Mouse (Mus musculus) lung, postnatal 0 days (tissue): ENCODE results near the gene Pus3. TPM values are rescaled to one million over a fixed set of nuclear protein-coding genes. Genes with fewer than 3 reads are reported as not detected.

Experiments
- ATAC-seq: fragments of 200-750 bp; cut with Nextera tagmentation; 2 replicates; pipeline ENCODE4 v1.8.0; 2017; ENCODE audit warnings: moderate library complexity
- DNase-seq: peaks from one replicate; pipeline ENCODE4 v3.0.0-alpha.2; 2016; ENCODE audit warnings: low spot score
- H3K27ac ChIP-seq: fragments of 300-500 bp; sonication (generic); 2 replicates; pipeline ENCODE4 v1.5.1; 2014; ENCODE audit warnings: antibody characterized with exemption, mild to moderate bottlenecking, low read length, mixed read lengths
- H3K27me3 ChIP-seq: fragments of 300-500 bp; sonication (generic); replicated peaks from 2 replicates; pipeline ENCODE4 v1.6.1; 2014; ENCODE audit warnings: low read length, mixed read lengths; ENCODE audit not compliant: insufficient read depth
- H3K36me3 ChIP-seq: fragments of 300-500 bp; sonication (generic); 2 replicates; pipeline ENCODE4 v1.6.1; 2014; ENCODE audit warnings: low read length, mixed read lengths; ENCODE audit not compliant: insufficient read depth
- H3K4me1 ChIP-seq: fragments of 300-500 bp; sonication (generic); 2 replicates; pipeline ENCODE4 v1.6.1; 2014; ENCODE audit warnings: antibody characterized with exemption, low read depth, low read length, mixed read lengths; ENCODE audit not compliant: insufficient read depth
- H3K4me2 ChIP-seq: fragments of 300-500 bp; sonication (generic); replicated peaks from 2 replicates; pipeline ENCODE4 v1.6.1; 2014; ENCODE audit warnings: low read depth, mild to moderate bottlenecking, low read length, moderate library complexity, mixed read lengths
- H3K4me3 ChIP-seq: fragments of 300-500 bp; sonication (generic); 2 replicates; pipeline ENCODE4 v1.5.1; 2014; ENCODE audit warnings: low read depth, low read length
- H3K9ac ChIP-seq: fragments of 300-500 bp; sonication (generic); replicated peaks from 2 replicates; pipeline ENCODE4 v1.6.1; 2014; ENCODE audit warnings: low read depth, mild to moderate bottlenecking
- H3K9me3 ChIP-seq: fragments of 300-500 bp; sonication (generic); 2 replicates; pipeline ENCODE4 v1.6.1; 2016; ENCODE audit warnings: low read length, mixed read lengths
- CTCF ChIP-seq: IDR thresholded peaks from 2 replicates; pipeline ENCODE4 v1.5.1; 2016; ENCODE audit warnings: antibody characterized with exemption, mild to moderate bottlenecking
- EP300 ChIP-seq: IDR thresholded peaks from 2 replicates; pipeline ENCODE4 v1.6.1; 2016; ENCODE audit warnings: antibody characterized with exemption, mild to moderate bottlenecking, control low read depth
- WGBS: fragments of 180-500 bp; shearing (Covaris S2); extraction: QIAGEN DNeasy Blood & Tissue Kit; methylation state at CpG from one replicate; pipeline ENCODE4 v1.1.7; 2014; 5-methylcytosine and 5-hydroxymethylcytosine counted together
- polyA plus RNA-seq: library from polyadenylated mRNA; unstranded; fragments of >200 nt; fragmentation: Nextera tagmentation; extraction: Ambion mirVana; gene quantifications from 2 replicates; pipeline ENCODE4 v1.2.1, GENCODE M21; 2015

Gene Pus3
- polyA plus RNA-seq, 1 experiment from 2014 or later, result 7.3 TPM

DNA sequence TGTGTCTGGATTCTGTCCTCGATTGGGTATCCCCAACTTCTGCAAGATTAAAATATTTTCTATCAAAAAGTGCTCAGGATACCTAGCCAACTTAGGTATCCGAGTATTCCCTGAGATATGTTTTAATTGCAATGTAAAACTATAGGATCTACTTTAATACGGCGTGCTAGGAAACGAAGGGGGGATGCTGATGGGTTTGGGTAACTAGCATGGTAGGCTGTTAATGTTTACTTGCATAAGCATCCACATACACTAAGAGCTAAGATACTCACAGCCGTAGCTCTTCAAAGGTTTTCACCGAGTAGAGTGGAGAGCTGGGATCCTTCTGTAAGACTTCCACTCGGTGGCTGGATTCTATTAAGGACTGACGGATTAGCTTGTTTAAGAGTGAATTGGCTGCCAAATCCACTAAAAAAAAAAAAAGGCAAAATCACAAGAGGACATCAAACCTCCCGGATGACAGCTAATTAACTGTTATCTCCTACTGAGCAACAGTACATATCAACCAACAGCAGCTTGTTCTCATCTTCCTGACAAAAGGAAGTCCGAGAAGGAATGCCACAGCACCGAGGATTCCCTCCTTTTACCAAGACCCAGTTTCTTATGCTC is 1.8 kb upstream of the Pus3 start:
- DNase-seq, result peak; percentile 50
- no peak overlapping the region for H3K4me2 ChIP-seq
- no peak overlapping the region for H3K27ac ChIP-seq
- no peak overlapping the region for H3K4me3 ChIP-seq
- TF ChIP-seq CTCF (no peak), EP300 (no peak)
- no peaks in the 10 kb centered on the region for H3K9me3 ChIP-seq
- H3K4me1 ChIP-seq, result peaks cover 14% of the 10 kb centered on the region; the same call in 1 of the 2 replicates
- no peaks in the 10 kb centered on the region for H3K36me3 ChIP-seq
- ATAC-seq, result peak; percentile 32; the same call in 1 of the 2 replicates
- H3K27me3 ChIP-seq, result no peaks in the 10 kb centered on the region
- no peak overlapping the region for H3K9ac ChIP-seq
- WGBS, result 46% methylated on average over 12 of the region's 12 CpGs

GRCm38 (mm10) chr9:35559009-35559890 is 855 bp downstream of the Pus3 start:
- Histone ChIP-seq H3K4me1 (peaks cover 14% of the 10 kb centered on the region; the same call in 1 of the 2 replicates), H3K4me2 (peak overlapping the region; percentile 99), H3K9ac (peak overlapping the region; percentile 44), H3K4me3 (peak overlapping the region; percentile 70), H3K27me3 (no peaks in the 10 kb centered on the region), H3K9me3 (no peaks in the 10 kb centered on the region), H3K36me3 (no peaks in the 10 kb centered on the region), H3K27ac (0 out of 2 replicates have a peak overlapping the region, but pooled peaks have one; percentile 32)
- DNase-seq (peak; percentile 90), ATAC-seq (peak; percentile 92)
- TF ChIP-seq EP300, result no peak
- TF ChIP-seq CTCF, result no peak
- under 1% methylated on average over 31 of the region's 31 CpGs for WGBS

DNA sequence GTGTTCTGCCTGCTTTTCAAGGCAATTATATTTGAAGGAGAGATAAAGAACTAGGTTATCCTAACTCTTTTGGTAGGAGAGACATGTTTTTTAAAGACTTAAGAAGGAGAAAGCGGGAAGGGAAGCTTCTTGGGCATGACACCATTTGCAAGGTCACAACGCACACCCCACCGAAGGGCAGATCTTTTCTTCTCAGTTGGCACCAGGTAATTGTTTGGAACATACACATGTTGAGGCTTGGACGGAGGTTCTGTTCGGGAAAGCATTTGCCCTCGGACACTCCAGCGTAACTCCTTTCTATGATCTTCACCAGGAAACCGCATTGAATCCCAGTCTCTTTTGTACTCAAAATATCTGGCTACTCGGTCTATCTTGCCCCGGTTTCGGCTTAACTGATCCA is 2.7 kb downstream of the Pus3 start:
- WGBS, result 95% methylated on average over 11 of the region's 11 CpGs
- Histone ChIP-seq H3K4me1 (peaks cover 14% of the 10 kb centered on the region; the same call in 1 of the 2 replicates), H3K9me3 (no peaks in the 10 kb centered on the region), H3K4me3 (no peak overlapping the region), H3K36me3 (no peaks in the 10 kb centered on the region), H3K27ac (no peak overlapping the region), H3K9ac (no peak overlapping the region), H3K4me2 (no peak overlapping the region), H3K27me3 (no peaks in the 10 kb centered on the region)
- DNase-seq (no peak), ATAC-seq (no peak)
- TF ChIP-seq EP300, result no peak

GRCm38 (mm10) chr9:35561583-35561982 is 3.2 kb downstream of the Pus3 start:
- no peak overlapping the region for H3K4me2 ChIP-seq
- H3K27me3 ChIP-seq, result no peaks in the 10 kb centered on the region
- WGBS, result 76% methylated on average over 6 of the region's 6 CpGs
- peaks cover 14% of the 10 kb centered on the region; the same call in 1 of the 2 replicates for H3K4me1 ChIP-seq
- H3K27ac ChIP-seq, result no peak overlapping the region
- DNase-seq (no peak), ATAC-seq (no peak)
- no peak overlapping the region for H3K4me3 ChIP-seq
- H3K9me3 ChIP-seq, result no peaks in the 10 kb centered on the region
- no peak for TF ChIP-seq EP300
- TF ChIP-seq CTCF, result no peak
- H3K36me3 ChIP-seq, result no peaks in the 10 kb centered on the region; the same call in 1 of the 2 replicates
- H3K9ac ChIP-seq, result no peak overlapping the region

DNA sequence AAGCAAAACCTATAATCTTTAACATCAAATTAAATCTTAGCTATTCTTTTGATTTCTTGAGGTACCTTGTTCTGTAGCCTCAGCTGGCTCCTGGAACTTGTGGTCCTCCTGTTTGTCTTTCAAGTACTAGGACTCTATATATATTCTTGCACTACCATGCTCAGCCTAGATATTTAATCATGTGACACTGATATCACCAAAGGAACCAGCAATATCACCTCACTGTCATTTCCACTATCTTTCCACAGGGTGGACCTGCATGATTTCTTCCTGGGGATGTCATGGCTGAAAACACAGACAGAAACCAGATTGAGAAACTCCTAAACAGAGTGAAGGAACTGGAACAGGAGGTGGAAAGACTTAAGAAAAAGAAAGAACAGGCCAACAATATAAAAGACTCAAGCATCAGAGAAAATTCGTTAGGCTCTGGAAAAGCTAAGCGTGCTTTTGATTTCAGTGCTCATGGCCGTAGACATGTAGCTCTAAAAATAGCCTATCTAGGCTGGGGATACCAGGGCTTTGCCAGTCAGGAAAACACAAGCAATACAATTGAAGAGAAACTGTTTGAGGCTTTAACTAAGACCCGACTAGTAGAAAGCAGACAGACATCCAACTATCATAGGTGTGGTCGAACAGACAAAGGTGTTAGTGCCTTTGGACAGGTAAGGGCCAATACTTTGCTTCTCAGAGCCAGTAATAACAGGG is 6.3 kb downstream of the Pus3 start:
- no peak for ATAC-seq
- Histone ChIP-seq H3K4me3 (no peak overlapping the region), H3K4me2 (no peak overlapping the region), H3K4me1 (peaks cover 7% of the 10 kb centered on the region; the same call in 1 of the 2 replicates), H3K27me3 (no peaks in the 10 kb centered on the region), H3K9ac (no peak overlapping the region), H3K9me3 (no peaks in the 10 kb centered on the region), H3K27ac (no peak overlapping the region), H3K36me3 (no peaks in the 10 kb centered on the region; the same call in 1 of the 2 replicates)
- no peak for DNase-seq
- 91% methylated on average over 5 of the region's 5 CpGs for WGBS
- no peak for TF ChIP-seq EP300
- TF ChIP-seq CTCF, result no peak

DNA sequence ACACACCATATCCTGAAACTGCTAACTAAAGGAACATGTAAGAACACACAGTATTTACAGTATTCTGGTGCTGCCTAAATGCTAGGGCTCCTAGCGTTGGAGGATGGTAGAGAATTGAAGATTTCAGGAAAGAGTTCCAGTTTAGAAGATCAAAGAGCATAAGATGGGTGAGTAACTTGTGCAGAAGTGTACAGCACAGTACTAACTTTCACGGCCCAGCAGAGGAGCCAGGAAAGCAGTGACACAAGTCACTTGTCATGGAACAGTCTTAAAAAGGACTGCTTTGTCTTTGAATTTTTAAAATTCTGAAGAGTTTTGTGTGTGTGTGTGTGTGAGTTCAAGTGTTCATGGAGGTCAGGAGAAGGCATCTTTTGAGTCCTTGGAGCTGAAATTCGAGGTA is 9.6 kb downstream of the Pus3 start:
- H3K27ac ChIP-seq, result no peak overlapping the region
- H3K36me3 ChIP-seq, result no peaks in the 10 kb centered on the region; the same call in 1 of the 2 replicates
- H3K27me3 ChIP-seq, result no peaks in the 10 kb centered on the region
- no peak overlapping the region for H3K4me3 ChIP-seq
- no peak overlapping the region for H3K9ac ChIP-seq
- no peak for DNase-seq
- WGBS, result 83% methylated on average over 3 of the region's 3 CpGs
- TF ChIP-seq CTCF, result no peak
- no peak overlapping the region for H3K4me2 ChIP-seq
- peaks cover 5% of the 10 kb centered on the region; the same call in 1 of the 2 replicates for H3K4me1 ChIP-seq
- no peaks in the 10 kb centered on the region for H3K9me3 ChIP-seq
- ATAC-seq, result no peak
